Mouse (Mus musculus) heart, postnatal 36 days (tissue): ENCODE results near the gene Gnat1. TPM values are rescaled to one million over a fixed set of nuclear protein-coding genes. Genes with fewer than 3 reads are reported as not detected.

Experiments
- DNase-seq, 2 experiments: peaks; one replicate each; pipeline ENCODE4 v3.0.0; 2021 to 2022
- intact Hi-C: fragments of 180-260 bp; cut with DNase I; formaldehyde crosslinking; loops from one replicate; pipeline ENCODE4 v1.15.1; 2025
- total RNA-seq, 2 experiments: library from RNA; stranded (reverse); gene quantifications; 2 replicates each; pipeline ENCODE4 v1.2.3; 2021

The Gnat1 gene
- total RNA-seq, 2 experiments from 2014 or later = not detected

GRCm38 (mm10) chr9:107677819-107678526 is 1.5 kb downstream of the Gnat1 start:
- peak; percentile 81 to 84 for DNase-seq
- intact Hi-C loops = loop anchor here (2.0 to 5.0 kb wide), 2 partner anchors 61 to 311 kb away; no protein-coding TSS in a partner anchor

- intact Hi-C loops = loop anchor here (2.0 to 5.0 kb wide), 2 partner anchors 62 to 310 kb away; no protein-coding TSS in a partner anchor
- DNase-seq = peak in 1 of 2 experiments; percentile 47
Observed at GRCm38 (mm10) chr9:107677091-107677784, 2.3 kb downstream of the Gnat1 start.

- intact Hi-C loops = loop anchor here (1.0 to 5.0 kb wide), 3 partner anchors 31 to 309 kb away; no protein-coding TSS in a partner anchor
Observed at GRCm38 (mm10) chr9:107676302-107676701, 3.2 kb downstream of the Gnat1 start.

GRCm38 (mm10) chr9:107675671-107676301 is 3.7 kb downstream of the Gnat1 start:
- intact Hi-C loops = loop anchor here (1.0 to 5.0 kb wide), 4 partner anchors 30 to 308 kb away; no protein-coding TSS in a partner anchor
- DNase-seq = peak; percentile 79 to 80

More at GRCm38 (mm10) chr9:107676302-107676701, 3.2 kb downstream of the Gnat1 start:
- DNase-seq = no peak

- no peak for DNase-seq
- intact Hi-C loops = loop anchor here (1.0 to 5.0 kb wide), 2 partner anchors 72 to 308 kb away; no protein-coding TSS in a partner anchor
Observed at GRCm38 (mm10) chr9:107674609-107675429, 4.7 kb downstream of the Gnat1 start.

- DNase-seq = peak; percentile 54 to 62
- intact Hi-C loops = no loop called here
Observed at GRCm38 (mm10) chr9:107670259-107670658, 9.3 kb downstream of the Gnat1 start.

- DNase-seq = no peak
- intact Hi-C loops = no loop called here
Observed at GRCm38 (mm10) chr9:107669480-107669945, 10.0 kb downstream of the Gnat1 start, which contains the start of gene Slc38a3. Gene Slc38a3, minus strand, starts transcription at chr9:107669530.

GRCm38 (mm10) chr9:107668916-107669315 is 10.6 kb downstream of the Gnat1 start:
- intact Hi-C loops = no loop called here
- DNase-seq = no peak

GRCm38 (mm10) chr9:107668011-107668410 is 11.5 kb downstream of the Gnat1 start:
- DNase-seq = no peak
- intact Hi-C loops = no loop called here

GRCm38 (mm10) chr9:107667219-107667618 is 12.3 kb downstream of the Gnat1 start:
- peak; percentile 70 to 75 for DNase-seq
- intact Hi-C loops = no loop called here

GRCm38 (mm10) chr9:107666751-107667205 is 12.7 kb downstream of the Gnat1 start:
- intact Hi-C loops = no loop called here
- DNase-seq = peak; percentile 50 to 54

- intact Hi-C loops = no loop called here
- no peak for DNase-seq
Observed at GRCm38 (mm10) chr9:107665308-107665707, 14.2 kb downstream of the Gnat1 start.

GRCm38 (mm10) chr9:107663525-107663924 is 16.0 kb downstream of the Gnat1 start:
- intact Hi-C loops = no loop called here
- no peak for DNase-seq

- intact Hi-C loops = no loop called here
- no peak for DNase-seq
Observed at GRCm38 (mm10) chr9:107662342-107662741, 17.2 kb downstream of the Gnat1 start.

- DNase-seq = no peak
- intact Hi-C loops = no loop called here
Observed at GRCm38 (mm10) chr9:107660777-107661176, 18.7 kb downstream of the Gnat1 start.

- intact Hi-C loops = no loop called here
- no peak for DNase-seq
Observed at GRCm38 (mm10) chr9:107659961-107660360, 19.6 kb downstream of the Gnat1 start.

GRCm38 (mm10) chr9:107659551-107659950 is 20.0 kb downstream of the Gnat1 start:
- intact Hi-C loops = no loop called here
- no peak for DNase-seq

- intact Hi-C loops = no loop called here
- no peak for DNase-seq
Observed at GRCm38 (mm10) chr9:107658096-107658495, 21.4 kb downstream of the Gnat1 start.

- intact Hi-C loops = no loop called here
- DNase-seq = no peak
Observed at GRCm38 (mm10) chr9:107657144-107657543, 22.4 kb downstream of the Gnat1 start.

- no peak for DNase-seq
- intact Hi-C loops = no loop called here
Observed at GRCm38 (mm10) chr9:107654585-107654984, 24.9 kb downstream of the Gnat1 start.
